Mouse (Mus musculus): ENCODE data around the gene Ubqln4.

DNA sequence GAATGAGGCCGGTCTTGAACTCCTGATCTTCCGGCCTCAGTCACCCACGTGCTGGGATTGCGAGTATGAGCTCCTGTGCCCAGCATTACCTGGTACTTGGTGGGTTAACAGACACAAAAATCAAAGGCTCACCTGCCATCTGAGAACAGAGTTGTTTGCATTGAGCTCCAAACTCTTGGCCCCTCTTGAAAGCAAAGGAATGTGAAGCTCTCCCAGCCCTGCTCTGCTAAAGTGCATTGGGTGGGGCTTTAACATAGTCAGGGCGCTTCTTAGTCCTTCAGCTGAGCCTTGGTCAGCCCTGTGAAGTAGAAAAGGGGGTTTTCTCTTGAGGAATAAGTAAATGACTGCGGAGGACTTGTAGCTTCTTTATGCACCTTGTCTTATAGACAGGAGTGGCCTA, 32.2 kb downstream of the Ubqln4 start:
- no peak for TF ChIP-seq CTCF (IDR thresholded peaks at IDR 0.05; ENCODE audit: low read depth)
- no peak for TF ChIP-seq EP300 (IDR thresholded peaks at IDR 0.05; ENCODE audit: low read depth)

All from liver, embryonic 14.5 days (tissue).